Mouse (Mus musculus) heart, adult 11 months (tissue): ENCODE measurements around the gene Ddit4l.
A peak's percentile ranks its signal among the peaks of the same experiment; 100 is the strongest.
"Not testable (repeated sequence)": the region's sequence is repeated elsewhere in the genome, so short reads cannot be mapped to it uniquely, and the experiment has no call there.

ENCODE experiments used
- DNase-seq: peaks from one replicate; pipeline ENCODE4 v3.0.0; 2022

The Ddit4l gene

DNA sequence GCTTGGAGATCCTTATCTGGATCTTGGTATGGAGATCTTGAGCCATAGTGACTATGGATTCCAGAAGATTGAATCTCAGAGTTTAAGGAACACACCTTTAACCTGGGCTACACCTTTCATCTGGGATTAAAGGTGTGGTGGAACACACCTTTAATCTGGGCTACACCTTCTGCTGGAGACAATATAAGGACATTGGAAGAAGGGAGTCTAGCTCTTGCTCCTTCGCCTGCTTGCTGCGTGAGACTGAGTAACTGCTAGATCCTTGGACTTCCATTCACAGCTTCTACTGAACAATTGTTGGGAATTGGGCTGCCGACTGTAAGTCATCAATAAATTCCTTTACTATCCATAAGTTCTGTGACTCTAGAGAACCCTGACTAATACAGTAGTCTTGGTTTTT lies at the start of gene Ddit4l:
Gene Ddit4l, plus strand, starts transcription at position 301 of the 400 bp plus-strand sequence.
- DNase-seq, result not testable (repeated sequence)

DNA sequence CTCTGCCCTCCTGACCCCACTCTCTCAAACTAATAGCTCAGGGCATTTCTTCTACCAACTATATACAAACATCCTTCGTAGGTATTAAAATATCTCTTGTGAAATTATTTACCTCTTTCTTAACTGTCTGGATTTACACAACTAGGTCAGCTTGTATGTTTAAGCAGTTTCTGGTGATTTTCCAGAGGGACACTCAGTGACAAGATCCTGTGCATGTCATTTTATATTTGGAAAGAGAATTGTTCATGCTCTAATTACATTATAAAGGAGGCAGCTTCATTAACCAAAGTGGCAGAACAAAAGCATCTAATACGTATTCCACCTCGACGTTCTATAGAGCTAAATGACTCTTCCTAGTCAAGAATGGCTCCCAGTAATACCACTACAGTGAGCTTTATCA lies 45.3 kb upstream of the Ddit4l start:
- DNase-seq, result no peak

DNA sequence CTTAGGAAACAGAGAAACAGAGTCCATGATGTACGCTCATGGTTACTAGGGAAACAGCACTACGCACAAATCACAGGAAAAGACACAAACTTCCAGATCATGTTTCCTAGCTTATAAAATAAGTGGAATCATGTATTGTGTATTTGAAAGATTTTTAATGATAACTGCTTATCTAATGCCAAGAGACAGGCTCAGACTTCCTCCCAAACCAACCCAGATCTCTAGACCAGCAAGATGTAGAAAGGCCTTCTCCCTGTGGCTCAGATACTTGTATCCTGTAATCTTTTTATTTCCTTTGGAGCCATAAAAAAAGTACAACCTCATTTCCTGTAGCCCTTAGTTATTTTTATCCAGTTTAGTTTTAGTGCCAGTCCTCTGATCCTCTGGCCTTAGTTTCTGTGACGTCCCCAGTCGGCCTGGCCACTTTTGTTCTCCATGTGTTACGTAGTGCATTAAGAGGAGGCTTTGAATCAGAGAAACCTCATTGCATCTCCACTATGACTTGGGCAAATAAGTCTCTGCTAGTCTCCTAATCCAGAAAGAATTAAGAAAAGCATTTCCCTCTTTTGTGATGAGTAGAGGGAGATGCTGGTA lies 34.9 kb upstream of the Ddit4l start:
- peak; percentile 76 for DNase-seq

DNA sequence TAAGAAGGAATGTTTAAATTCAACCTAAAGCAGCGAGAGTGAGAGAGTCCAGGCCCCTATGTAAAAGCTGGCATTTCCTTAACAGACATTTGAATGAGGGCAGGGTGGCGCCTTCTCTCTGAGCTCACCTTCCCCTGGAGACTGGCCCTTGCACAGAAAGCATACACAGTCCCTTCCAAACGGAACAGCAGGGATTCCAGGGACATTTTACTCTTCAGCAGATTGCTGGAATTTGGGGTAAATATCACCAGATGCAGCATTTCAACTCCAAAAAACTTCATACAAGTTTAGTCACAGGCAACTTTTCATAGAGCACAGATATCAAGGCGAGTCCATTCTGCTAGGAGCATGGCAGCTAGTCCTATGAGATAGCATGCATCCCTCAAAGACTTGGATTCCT lies 31.6 kb upstream of the Ddit4l start:
- peak; percentile 22 for DNase-seq

- peak; percentile 8 for DNase-seq
Observed at GRCm38 (mm10) chr3:137594332-137594905, 27.0 kb upstream of the Ddit4l start.

DNA sequence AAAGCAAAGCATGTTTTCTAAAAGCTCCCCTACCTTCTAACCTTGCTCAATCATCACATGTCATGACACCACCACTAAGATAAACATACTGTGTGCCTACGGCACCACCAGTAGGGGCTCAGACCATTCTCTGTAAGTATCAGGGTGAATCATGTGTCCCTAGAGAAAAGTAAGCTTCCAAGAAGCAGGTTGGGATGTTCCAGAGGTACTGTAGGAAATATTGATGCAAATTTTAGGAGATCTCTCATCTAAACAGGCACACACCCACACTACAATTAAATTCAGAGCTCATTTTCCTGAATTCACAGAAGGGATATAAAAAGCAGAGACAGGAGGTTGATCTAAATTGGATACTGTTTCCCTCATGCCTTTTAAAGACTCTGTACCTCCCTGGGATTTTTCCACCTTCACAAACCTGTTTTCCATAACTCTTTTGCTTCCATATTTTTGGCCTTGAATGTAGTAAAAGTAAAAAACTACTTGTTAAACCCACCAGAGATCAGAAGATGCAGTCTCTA lies 12.4 kb upstream of the Ddit4l start:
- no peak for DNase-seq

DNA sequence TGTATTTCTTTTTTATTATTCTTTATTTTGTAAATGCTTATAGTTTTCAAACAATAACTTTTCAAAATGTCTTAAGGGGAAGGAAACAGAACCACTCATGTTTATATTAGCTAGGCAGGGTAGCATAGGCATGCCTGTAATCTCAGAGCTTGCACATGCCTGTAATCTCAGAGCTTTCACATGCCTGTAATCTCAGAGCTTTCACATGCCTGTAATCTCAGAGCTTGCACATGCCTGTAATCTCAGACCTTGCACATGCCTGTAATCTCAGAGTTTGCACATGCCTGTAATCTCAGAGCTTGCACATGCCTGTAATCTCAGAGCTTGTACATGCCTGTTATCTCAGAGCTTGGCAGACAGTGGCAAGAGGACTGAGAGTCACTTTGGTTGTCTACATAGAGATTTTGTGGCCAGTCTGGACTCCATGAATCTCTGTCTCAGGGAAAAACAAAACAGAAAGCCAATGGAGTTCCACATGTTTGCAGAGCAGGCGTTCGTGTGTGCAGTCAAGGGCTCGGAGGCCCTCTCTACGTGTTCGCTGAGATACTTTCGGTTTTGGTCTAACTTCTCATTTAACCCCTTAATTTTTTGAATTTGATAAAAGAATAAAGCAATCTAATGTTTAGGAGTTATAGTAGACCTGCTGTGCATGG lies 10.8 kb upstream of the Ddit4l start:
- DNase-seq, result peak; percentile 25

GRCm38 (mm10) chr3:137611110-137611857 lies 10.1 kb upstream of the Ddit4l start:
- DNase-seq, result peak; percentile 75

DNA sequence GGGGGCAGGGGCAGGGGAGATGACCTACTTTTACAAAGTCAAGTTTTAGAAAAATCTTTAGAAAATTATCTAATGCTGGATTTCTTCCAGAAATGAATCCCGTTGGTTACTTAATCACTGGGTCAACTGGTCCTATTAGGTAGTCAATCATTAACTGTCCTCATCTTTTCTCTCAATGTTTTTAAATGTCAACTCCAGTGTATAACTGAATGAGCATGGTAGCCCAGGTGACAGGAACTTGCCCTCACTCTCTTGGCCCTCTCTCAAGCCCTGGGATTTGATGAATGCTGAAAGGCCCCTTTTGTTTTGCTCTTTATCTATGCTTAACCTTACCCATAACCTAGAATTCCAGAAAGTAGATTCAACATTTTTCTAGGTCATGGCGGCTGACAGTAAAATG lies 9.4 kb upstream of the Ddit4l start:
- DNase-seq, result peak; percentile 34

GRCm38 (mm10) chr3:137620540-137620939 lies 872 bp upstream of the Ddit4l start:
- DNase-seq, result no peak

GRCm38 (mm10) chr3:137622091-137622490 lies 679 bp downstream of the Ddit4l start:
- peak; percentile 92 for DNase-seq

- peak; percentile 86 for DNase-seq
Observed at GRCm38 (mm10) chr3:137622895-137623580, 1.6 kb downstream of the Ddit4l start.

DNA sequence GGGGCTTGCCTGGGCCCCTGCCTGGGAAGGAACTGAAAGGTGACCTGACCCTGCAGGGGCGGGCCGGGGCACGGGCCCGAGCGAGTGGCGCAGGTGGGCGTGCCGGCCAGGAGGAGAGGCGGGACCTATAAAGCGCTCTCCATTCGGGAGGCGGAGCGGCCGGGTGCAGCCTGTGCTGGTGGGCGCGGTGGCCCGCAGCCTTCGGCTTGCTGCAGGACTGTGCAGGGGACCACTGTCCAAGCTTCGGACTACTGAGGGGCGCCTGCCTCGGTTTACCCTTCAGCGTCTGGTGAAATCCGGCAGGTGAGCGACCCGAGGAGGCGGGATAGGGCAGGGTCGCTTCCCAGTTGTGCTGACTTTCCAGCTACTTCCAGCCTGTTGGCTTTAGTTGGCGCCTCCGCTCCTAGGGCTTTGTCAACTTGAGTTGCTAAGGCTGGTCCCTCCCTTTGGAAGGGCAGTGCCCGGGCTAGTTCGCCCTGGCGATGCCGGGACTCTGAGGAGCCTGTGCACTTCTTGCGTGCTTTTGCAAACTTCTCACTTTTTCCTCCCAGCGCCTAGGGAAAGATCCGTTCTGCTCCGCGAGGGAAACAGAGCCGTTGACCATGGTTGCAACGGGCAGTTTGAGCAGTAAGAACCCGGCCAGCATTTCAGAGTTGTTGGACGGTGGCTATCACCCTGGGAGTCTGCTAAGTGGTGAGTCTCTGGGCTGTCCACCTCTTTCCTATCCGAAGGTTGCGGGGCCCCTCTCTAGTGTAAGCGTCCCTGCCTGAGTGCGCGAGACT lies 2.4 kb downstream of the Ddit4l start:
- peak; percentile 98 for DNase-seq

DNA sequence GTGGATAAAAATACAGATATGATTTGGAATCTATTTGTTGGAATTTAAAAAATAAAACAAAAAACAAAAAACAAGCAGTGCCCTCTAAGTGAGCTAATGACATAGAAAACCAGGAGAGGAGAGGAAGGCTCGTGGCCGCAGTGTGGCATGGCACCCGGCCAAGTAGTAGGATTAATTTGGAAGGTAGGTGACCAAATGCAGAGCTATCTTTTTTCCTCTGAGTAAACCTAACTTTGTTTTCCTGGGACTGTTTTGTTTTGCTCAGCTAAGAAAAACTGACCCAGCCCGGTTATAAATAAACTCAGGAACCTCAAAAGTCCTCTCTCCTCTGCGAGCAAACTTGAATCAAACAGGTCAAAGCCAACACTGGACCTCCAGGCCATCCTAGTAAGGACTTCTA lies 3.6 kb downstream of the Ddit4l start:
- peak; percentile 48 for DNase-seq

DNA sequence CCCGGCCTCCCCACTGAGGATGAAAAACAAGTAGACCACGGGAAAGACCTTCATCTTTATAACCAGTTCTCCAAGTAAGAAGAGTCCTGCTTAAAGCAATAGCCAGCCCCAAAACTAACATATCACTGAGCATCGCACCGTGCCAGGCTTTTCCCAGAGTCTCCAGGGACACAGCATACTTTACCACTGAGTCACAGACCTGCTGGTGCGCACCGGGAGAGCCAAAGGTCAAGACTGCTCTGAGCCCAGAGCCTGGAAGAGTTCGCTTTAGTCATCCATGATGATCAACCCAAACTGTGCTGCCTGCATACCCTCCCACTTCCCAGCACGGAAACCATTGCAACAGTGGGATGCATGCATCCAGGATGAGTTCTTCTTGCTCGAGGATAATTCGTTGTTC lies 12.3 kb downstream of the Ddit4l start:
- DNase-seq, result peak; percentile 62

DNA sequence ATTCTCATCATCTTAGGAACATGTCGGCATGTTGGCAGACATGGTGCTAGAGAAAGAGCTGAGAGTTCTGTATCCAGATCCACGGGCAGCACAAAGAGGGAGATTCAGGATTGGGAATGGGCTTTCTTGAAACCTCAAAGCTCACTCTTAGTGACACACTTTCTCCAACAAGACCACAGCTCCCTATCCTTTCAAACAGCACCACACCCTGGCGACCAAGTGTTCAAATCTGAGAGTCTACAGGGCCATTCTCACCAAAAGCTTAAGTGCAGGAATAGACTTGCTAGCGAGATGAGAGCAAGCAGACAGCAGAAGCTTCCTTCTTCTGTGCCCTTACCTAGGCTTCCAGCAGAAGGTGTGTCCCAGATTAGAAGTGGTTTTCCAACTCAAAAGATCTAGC lies 15.2 kb downstream of the Ddit4l start:
- DNase-seq, result no peak

DNA sequence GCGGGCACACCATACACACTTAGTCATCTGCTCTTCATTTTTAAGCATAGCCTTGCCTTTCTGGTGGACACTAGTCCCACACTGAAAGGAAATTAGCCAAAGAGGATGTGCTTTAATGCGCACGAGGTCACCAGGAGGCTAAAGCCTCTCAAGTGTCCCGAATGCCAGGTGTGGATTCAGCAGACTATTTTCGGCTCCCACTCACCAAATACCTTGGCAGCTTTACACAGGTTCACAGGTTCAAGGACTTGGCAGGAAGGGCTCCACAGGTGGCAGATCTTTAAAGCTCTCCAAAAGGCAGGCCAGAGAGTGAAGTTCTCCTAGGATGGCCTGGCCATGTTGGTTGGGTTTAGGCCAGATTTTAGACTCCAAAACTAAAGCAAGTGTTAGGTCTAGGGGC lies 19.8 kb downstream of the Ddit4l start:
- peak; percentile 88 for DNase-seq

DNA sequence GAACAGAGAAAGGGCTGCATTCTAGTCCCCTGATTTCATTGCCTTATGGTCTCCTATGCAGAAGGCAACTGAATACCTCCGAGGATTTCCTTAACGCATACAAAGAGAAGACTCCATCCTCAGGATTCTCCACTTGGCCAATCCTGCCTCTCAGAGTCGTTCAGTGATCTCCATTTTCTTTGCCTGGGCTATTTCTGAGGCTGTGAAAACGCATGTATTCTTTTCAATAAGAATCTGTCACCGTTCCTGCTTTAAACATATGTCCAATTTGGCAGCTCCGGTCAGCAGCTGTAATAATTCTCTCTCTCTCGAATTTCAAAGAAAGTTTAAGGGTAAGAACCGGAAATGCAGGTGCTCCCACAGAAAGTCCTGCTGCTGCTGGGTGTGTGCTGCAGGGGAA lies 20.7 kb downstream of the Ddit4l start:
- no peak for DNase-seq

GRCm38 (mm10) chr3:137642568-137642967 lies 21.2 kb downstream of the Ddit4l start:
- no peak for DNase-seq

DNA sequence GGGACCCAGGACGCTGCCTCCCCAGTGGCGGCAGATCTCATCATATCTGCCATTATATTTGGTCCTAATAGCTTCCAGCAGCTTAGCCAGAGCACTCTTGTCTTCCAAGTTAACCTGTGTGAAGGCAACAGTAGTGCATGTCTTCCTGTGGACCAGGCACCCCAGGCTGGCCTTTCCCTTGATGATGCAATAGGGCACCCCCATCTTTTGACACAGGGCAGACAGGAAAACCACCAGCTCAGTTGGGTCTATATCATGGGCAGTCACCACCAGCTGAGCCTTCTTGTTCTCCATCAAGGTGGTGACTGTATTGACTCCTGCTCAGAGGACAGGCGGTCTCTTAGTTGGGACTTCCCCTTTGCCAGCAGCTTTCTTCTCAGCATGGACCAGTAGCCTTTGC lies 22.7 kb downstream of the Ddit4l start:
- no peak for DNase-seq

DNA sequence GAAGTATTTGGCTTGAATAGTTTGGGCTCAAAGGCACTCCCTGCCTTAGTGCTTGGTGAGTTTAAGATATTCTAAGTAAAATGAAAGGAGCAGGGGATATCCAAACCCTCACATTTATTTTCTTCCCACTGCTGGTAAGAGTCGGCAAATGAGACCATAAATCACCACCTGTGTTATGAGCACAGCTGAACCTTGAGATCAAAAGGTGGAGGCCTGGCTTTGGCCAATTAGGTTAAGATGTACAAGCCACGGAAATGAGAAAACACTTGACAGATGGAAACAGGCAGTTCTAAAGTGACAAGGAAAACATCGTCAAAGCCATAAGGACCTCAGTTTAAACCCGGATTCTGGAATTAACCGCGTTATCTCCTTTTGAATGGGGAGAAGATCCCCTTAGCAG lies 23.5 kb downstream of the Ddit4l start:
- no peak for DNase-seq

- no peak for DNase-seq
Observed at GRCm38 (mm10) chr3:137647427-137648100, 26.2 kb downstream of the Ddit4l start.
